Mouse (Mus musculus) common myeloid progenitor, adult 5-6 weeks (primary cell): ENCODE measurements around the gene Cc2d1a. TPM values are rescaled to one million over a fixed set of nuclear protein-coding genes. Genes with fewer than 3 reads are reported as not detected.

Source experiments
- ATAC-seq: replicated peaks from 2 replicates; pipeline ENCODE4 v1.8.0; 2016; ENCODE audit warnings: low read depth, mild to moderate bottlenecking, moderate TSS enrichment, inconsistent platforms; ENCODE audit not compliant: poor library complexity, severe bottlenecking
- total RNA-seq: library from RNA; stranded (forward); fragments of 200-1000, 187-1606 nt; gene quantifications from 2 replicates; pipeline ENCODE4 v1.2.3, GENCODE M21; 2017

Gene Cc2d1a
- total RNA-seq, 1 experiment from 2014 or later = 6.2 TPM

DNA sequence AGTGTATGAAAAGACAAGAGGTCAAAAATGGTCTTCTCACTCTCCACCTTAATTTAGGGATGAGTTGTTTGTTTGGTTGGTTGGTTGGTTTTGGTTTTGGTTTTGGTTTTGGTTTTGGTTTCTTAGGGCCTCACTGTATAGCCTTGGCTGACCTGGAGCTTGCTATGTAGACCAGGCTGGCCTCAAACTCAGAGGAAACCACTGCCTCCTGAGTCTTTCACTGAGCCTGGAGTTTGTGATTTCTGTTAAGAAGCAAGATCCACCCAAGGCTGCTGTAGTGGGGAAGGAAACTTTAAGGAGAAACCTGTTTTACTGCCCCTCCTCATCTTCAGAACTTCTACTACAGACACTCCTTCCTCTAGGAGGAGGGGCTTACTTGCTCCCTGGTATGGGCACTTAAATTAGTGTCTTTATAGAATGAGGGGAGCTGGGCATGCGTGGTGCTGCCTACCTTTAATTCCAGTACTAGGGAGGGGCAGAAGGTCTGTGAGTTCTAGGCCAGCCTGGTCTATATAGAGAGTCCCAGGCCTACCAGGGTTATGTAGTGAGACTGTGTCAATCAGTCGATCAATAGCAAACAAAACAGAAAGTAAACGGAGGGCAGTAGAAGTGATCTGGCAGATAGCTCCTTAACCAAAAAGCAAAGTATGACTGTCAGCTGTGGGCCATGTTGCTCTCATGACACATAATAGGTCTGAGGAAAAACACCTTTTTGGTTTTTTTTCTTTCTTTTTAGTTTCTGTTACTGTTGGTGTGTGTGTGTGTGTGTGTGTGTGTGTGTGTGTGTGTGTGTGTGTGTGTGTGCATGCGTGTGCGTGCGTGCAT lies 41.3 kb downstream of the Cc2d1a start:
- no peak for ATAC-seq

DNA sequence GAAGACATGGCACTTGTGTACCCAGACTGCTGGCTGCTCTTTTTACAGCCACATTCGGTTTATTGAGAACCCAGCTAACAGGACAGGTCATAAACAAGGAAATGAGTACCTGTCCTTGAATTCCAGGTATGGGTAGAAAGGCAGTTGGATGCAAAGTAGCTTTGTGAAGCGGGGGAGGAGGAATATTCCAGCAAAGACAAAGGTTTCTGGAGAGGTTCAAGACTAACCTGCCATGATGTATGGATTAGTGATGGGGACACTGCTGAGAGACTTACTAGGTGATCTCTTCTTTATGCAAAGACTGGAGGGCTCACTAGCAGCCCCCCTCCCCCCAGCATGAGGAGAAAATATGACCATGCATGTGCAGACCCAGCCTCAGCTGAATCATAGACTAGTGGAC lies 42.1 kb downstream of the Cc2d1a start:
- no peak for ATAC-seq

DNA sequence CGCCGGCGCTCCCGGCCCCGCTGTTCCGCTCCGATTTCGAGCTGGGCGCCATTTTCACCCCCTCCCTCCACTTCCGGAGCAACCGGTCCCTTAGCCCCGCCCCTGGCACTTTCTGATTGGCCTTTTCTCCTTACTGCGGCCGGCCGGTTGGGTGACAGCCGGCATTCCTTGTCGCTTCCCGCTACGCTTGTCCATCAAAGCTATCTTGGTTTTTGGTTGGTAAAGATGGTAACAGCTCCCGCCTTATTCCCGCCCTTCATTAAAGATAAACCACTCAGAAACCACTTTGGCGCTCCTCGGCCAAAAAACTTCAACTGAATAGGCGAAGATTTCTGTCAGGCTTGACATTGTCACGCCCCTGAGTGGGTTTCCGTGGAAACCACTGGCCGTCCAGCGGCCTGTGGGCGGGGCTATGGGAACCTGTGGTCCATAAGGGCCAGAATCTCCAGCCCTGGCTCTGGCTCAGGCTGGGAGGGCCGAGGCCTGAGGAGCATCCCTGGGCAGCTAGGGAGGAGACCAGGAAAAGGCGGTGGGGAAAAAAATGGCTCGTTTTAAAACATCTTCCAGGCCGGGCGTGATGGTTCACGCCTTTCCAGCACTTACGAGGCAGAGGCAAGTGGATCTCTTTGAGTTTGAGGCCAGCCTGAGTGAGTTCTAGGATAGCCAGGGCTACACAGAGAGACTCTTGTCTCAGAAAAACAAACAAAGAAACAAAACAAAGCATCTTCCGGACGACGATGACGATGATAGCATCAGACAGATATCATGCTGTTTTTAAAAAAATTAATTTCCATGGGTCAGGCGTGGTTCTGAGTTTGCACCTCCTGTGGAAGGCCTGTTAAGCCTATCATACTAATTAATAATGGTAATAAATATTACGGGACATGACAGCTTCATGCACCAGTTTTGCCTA lies 42.8 kb downstream of the Cc2d1a start, which contains the start of gene Dcaf15:
Gene Dcaf15, minus strand, starts transcription at position 72 of the 913 bp plus-strand sequence.
- peak; percentile 96 for ATAC-seq

DNA sequence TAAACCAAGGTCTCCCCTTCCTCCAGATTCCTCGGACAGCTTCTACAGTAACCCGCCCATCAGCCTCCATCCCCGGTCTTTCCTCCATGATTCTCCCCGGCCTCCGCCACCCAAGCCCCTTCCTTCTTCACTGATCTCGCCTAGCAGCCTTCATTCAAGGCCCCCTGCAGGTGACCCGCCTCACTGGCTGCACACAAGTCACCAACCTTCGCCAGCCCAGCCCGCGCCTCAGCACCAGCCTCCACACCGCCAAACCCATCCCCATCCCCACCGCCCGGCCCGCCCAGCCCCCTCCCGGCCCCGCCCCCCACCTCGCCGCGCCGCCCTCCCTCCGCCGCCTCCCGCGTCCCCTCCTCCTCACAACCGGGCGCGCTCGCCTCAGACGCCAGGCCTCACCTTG lies 43.5 kb downstream of the Cc2d1a start:
- peak; percentile 61 for ATAC-seq

DNA sequence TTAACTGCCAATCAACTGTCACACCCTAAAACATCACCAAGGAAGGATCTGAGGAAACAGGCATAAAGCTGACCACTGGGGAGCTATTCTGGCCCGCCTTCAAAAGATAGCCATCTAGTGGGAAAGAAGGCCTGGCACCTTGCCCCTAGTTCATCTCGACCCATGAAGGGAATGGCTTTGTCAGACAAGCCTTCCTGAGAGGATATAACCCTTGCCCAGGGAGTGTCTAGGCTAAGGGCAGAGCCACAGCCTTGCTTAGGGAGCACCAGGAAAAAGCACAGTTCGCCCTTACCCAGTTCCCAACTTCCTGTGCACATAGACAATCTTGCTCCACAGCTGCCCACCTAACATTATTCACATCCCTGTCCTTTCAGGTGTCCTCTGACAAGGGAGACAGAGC lies 44.1 kb downstream of the Cc2d1a start:
- no peak for ATAC-seq

DNA sequence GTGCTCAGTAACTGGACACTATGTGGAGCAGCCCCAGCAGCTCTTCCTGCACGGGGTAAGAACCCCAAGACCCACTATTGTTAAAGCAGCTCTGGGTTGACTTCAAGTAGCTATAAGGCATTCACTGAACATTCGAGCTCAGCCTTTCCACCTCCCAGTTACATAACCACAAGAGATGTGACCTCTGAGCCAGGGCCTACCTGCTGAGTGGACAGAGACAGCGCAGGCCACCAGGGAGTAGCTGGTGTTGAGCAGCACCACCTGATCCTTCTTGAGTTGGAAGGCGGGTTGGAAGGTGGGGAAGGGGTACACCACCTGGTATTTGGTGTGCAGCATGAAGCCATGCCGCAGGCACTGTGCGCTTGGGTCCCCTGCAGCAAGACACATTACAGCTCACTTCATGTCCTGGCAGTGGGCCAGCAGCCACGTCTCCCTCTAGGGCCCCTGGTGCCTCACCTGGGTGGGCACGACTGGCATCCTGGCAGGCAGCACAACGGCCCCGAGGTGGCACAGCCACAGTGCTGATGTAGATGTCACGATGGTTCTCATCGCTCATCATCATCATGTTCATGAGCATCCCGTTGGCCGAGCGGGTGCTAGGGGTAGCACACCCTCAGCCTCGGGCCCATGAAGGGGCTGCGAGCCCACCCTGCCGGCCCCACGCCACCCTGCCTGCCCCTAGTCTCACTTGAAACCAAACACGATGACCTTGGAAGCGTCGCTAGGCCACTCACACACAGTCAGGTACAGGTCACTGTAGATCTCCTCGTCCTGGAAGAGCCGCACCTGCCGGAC lies 46.1 kb downstream of the Cc2d1a start:
- ATAC-seq = no peak

DNA sequence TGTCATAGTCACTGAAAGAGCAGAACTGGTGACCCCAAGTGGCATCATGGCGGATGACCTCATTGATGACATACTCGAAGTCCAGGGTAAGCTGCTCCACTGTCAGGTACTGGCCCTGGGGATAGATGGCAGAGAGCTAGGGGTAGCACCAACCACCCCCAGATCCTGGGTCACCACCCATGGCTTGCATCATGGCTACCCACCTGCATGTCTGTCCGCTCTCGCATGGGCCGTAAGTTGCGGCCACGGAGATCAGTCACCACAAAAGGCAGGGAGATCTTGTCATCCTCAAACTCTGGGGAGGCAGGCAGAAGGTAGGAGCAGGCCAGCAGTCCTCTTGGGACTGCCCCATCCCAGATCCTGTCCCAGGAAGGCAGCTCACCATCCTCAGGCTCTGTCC lies 49.4 kb downstream of the Cc2d1a start:
- no peak for ATAC-seq

DNA sequence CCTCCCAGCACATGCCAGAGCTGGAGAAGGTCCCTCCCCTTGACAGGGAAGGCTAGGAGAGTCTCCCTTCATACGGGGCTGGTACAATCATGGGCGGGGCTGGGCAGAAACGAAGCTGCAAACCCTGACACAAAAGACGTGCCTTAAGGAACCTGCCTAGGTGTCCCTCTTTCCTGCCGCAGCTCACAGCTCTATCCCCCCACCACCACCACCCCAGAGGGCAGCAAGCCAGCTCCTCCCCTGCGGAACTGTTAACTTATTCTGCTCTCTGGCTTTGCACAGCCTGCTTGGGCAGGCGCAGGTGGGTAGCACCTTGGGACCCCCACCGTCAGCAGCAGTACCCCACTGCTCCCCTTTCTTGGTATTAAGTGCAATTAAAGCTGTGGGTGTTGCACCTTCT lies 51.7 kb downstream of the Cc2d1a start:
- no peak for ATAC-seq

DNA sequence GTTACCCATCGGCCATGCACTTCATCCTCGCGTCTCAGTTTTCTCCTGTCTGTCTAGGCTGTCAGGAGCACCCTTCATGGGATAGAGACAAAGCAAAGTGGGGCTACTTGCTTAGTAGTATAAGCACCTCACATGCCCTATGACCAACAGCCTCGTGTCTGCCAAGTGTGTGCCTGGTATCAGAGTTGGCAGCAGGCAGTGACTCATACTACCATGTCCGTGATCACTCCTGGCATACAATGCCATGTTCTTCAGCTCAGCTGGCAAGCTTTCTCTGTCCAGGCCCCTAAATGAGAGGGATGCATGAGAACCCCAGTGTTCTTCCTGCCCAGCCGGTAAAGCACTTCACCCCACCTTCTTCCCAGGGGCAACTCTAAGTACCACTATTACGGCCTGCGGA lies 57.2 kb downstream of the Cc2d1a start:
- ATAC-seq = no peak

DNA sequence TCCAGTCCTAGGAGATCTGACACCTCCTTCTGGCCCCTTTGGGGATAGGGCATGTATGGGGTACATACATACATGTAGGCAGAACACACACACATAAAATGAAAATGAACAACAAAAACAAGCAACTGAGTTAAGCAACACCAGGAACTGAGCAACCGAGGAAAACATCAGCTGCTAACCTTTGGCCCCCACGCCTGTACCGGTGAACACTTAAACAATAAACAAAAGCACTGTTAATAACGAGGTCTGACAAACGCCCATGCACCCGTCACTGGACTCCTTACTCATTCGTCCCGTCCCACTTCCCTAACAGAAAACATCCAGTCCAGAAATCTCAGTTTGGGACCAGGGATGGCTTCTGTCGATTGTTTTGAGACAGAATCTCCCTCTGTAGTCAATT lies 58.5 kb downstream of the Cc2d1a start:
- no peak for ATAC-seq

DNA sequence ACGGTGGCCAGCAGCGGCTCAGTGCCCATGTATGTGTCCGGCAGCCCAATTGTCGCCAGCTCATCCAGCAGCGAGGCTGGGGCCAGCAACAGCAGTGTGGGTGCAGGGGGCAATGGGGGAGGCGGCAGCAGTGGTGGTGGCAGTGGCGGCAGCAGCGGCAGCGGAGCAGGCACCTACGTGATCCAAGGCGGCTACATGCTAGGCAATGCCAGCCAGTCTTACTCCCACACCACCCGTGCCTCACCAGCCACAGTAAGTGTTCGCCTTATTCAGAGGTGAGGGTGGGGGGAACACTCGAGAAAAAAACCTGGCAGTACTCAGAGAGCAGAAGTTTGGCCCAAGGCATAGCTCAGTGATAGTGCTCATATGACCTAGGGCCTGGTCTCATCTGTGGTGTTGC lies 59.9 kb downstream of the Cc2d1a start:
- no peak for ATAC-seq

DNA sequence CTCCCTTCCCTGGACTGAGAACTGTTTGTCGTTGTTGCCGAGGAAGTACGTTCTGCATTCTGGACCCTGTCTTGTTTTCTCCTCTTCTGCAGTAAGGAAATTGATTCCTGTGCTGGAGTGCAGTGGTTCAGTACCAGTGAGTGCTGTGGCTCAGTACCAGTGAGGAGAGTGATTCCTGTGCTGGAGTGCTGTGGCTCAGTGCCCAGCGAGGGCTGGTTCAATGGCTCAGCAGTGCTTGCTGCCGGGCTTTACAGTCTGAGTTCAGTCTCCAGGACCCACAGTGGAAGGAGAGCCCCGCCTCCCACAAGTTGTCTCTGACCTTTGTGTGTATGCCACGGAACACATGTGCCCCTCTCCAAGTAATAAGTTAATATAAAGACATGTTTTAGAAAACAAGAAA lies 60.6 kb downstream of the Cc2d1a start:
- ATAC-seq = no peak

DNA sequence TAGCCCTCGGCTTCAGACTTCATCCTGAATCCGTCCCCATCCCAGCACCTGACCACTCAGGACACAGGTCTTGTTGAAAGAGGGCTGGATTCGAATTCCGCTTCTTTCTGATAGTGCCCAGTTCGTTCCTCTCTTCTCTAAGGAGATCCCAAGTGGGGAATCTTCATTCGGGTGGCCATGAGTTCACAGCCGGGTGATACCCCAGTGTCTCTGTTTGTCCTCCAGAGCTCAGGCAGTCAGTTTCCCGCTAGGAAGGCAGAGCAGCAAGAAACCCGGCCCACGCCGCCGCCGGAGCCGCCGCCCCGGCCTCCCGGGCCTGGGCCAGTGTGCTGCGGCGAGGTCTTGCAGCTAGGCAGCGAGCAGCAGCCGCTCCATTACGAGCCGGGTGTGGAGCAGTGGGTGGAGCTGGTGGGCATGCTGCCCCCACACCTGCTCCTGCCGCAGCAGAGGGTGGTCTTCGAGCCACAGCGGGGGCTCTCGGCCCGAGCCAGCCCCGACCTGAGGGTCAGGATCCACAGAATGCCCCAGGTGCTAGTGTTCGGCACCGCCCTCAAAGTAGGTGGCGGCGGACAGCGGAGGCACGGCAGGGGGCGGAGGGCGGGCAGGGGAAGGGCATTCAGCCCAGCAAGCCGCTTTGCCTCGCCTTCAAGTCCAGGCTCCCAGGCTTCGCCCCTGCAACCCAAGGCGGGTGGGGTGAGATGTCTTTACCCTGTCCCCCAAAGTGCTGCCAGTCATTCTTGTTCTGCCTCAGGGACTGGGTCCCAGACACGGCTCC lies 63.2 kb downstream of the Cc2d1a start:
- no peak for ATAC-seq

DNA sequence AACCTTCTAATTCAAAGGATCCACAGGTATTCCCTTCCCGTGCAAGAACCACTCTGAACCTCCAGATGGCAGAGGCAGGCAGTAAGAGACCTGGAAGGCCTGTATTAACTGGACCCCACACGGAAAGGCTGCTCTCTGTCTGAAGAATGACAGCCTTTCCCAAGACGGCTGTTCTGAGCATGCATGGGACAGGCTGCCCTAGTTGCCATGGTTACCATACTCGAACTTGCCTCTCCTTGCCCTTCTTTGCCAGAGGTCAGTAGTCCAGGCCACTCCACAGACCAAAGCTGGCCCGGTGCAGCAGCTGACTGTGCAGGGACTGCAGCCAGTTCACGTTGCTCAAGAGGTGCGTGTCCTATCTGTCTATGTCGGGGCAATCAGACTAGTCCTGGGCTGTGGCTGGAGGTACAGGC lies 63.9 kb downstream of the Cc2d1a start:
- no peak for ATAC-seq

Other genes starting within 250 kb of the Cc2d1a start
- gene Adgrl1, start 247.8 kb downstream of the Cc2d1a start, total RNA-seq = 4.0 and 6.1 TPM in 2 replicates
- gene Gm10644, start 192.7 kb downstream of the Cc2d1a start, total RNA-seq = 0.05 TPM in 1 of 2 replicates, not detected in the other
- gene Asf1b, start 192.4 kb downstream of the Cc2d1a start, total RNA-seq = 20.7 and 33.8 TPM in 2 replicates
- gene Prkaca, start 174.9 kb downstream of the Cc2d1a start, total RNA-seq = 26.6 and 28.1 TPM in 2 replicates
- gene Samd1, start 150.3 kb downstream of the Cc2d1a start, total RNA-seq = 42.2 and 48.2 TPM in 2 replicates
- gene 1700067K01Rik, start 146.4 kb downstream of the Cc2d1a start, total RNA-seq = 1.4 TPM in 1 of 2 replicates, not detected in the other
- gene 2210011C24Rik, start 135.8 kb downstream of the Cc2d1a start, total RNA-seq = not detected in 2 replicates
- gene Palm3, start 126.5 kb downstream of the Cc2d1a start, total RNA-seq = not detected in 2 replicates
- gene Il27ra, start 105.3 kb downstream of the Cc2d1a start, total RNA-seq = 5.5 and 7.5 TPM in 2 replicates
- gene Rln3, start 102.9 kb downstream of the Cc2d1a start, total RNA-seq = not detected in 2 replicates
- gene Gm10643, start 82.8 kb downstream of the Cc2d1a start, total RNA-seq = 2.9 and 4.8 TPM in 2 replicates
- gene Rfx1, start 81.1 kb downstream of the Cc2d1a start, total RNA-seq = 3.1 and 5.3 TPM in 2 replicates
- gene Dcaf15, start 43.2 kb downstream of the Cc2d1a start, total RNA-seq = 10.2 and 18.9 TPM in 2 replicates
- gene Podnl1, start 21.9 kb downstream of the Cc2d1a start, total RNA-seq = not detected in 2 replicates
- 1.3 and 1.7 TPM in 2 replicates for gene 4930432K21Rik, start 89 bp upstream of the Cc2d1a start, total RNA-seq
- not detected in 2 replicates for gene Nanos3, start 37.3 kb upstream of the Cc2d1a start, total RNA-seq
- gene Zswim4, start 89.1 kb upstream of the Cc2d1a start, total RNA-seq = 6.9 and 8.2 TPM in 2 replicates
- gene D8Ertd738e, start 101.8 kb upstream of the Cc2d1a start, total RNA-seq = 55.9 and 70.9 TPM in 2 replicates
- gene Mri1, start 109.4 kb upstream of the Cc2d1a start, total RNA-seq = 11.9 and 18.7 TPM in 2 replicates
- gene Ccdc130, start 122.4 kb upstream of the Cc2d1a start, total RNA-seq = 9.1 and 9.8 TPM in 2 replicates
- gene Cacna1a, start 240.5 kb upstream of the Cc2d1a start, total RNA-seq = 0.18 TPM in 1 of 2 replicates, not detected in the other